Mouse (Mus musculus) liver, adult 2 months (tissue): ENCODE measurements around the gene Ninl.

ENCODE experiments used
- CTCF ChIP-seq: fragments of 200-500 bp; IDR thresholded peaks from 2 replicates; pipeline ENCODE4 v1.5.1; 2011; ENCODE audit warnings: low read depth, low read length, control low read depth
- POLR2A ChIP-seq: fragments of 200-500 bp; IDR thresholded peaks from 2 replicates; pipeline ENCODE4 v1.6.1; 2011; ENCODE audit warnings: low read length, control low read depth; ENCODE audit not compliant: insufficient read depth; ENCODE audit errors: extremely low read depth

GRCm38 (mm10) chr2:151040411-151040810 is 1.2 kb upstream of the Ninl start:
- TF ChIP-seq CTCF (no peak), POLR2A (no peak)
